Mouse (Mus musculus) mouse embryonic stem cell (cell line): Measurements from ENCODE around the gene Stn1.

Experiments used
- in situ Hi-C, 2 experiments: fragments of 300-500 bp; cut with MboI; formaldehyde crosslinking; loops; 1 replicate in 1 of 2; 3 replicates in 1 of 2; pipeline ENCODE4 v1.14.3; 2019 to 2020; ENCODE audit warnings: low sequenced_read_pairs in 2 of 2, low pct_unique_long_range_greater_than_20kb in 1 of 2, mixed read lengths in 1 of 2; ENCODE audit not compliant: unreplicated experiment in 1 of 2

Gene Stn1

GRCm38 (mm10) chr19:47463206-47463605 lies 74.1 kb downstream of the Stn1 start:
- in situ Hi-C loops: loop anchor here in 1 of 2 experiments (10.0 kb wide), 1 partner anchor 98 kb away; no protein-coding TSS in a partner anchor

GRCm38 (mm10) chr19:47462725-47463124 lies 74.6 kb downstream of the Stn1 start:
- in situ Hi-C loops: loop anchor here in 1 of 2 experiments (10.0 kb wide), 1 partner anchor 98 kb away; no protein-coding TSS in a partner anchor

DNA sequence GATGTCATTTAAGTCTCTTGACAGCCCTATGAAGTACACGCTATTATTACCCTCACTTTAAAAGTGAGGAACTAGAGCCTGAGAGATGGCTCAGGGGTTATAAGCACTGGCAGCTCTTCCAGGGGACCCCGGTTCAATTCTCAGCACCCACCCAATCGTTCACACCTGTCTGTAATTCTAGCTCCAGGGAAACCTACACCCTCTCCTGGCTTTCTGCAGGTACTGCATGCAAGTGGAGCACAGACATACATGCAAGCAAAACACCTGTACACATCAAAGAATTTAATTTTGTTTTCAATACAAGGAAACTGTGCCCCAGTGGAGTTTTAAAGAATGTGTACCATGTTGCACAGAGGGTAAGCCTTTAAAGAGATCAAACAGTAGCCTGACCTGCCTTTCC lies 75.5 kb downstream of the Stn1 start:
- in situ Hi-C loops: loop anchor here in 1 of 2 experiments (10.0 kb wide), 1 partner anchor 97 kb away; no protein-coding TSS in a partner anchor

DNA sequence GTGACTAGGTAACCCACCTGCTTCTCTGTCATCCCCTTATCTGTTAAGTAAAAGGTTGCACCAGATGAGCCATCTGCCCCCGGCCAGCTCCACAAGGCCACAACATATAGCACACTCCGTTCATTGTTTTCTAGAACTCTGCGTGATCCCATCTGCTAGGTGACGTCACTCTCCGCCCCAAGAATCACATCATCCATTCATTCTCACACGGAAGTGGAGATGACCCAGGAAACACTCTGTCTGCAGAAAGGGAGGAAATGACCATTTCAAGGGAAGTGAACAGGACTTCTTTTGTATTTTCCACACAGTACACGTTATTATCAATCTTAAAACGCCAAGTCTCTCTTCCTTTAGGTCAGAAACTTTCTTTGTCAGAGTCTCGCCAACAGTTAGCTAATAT lies 75.9 kb downstream of the Stn1 start:
- in situ Hi-C loops: loop anchor here in 1 of 2 experiments (10.0 kb wide), 1 partner anchor 97 kb away; no protein-coding TSS in a partner anchor

DNA sequence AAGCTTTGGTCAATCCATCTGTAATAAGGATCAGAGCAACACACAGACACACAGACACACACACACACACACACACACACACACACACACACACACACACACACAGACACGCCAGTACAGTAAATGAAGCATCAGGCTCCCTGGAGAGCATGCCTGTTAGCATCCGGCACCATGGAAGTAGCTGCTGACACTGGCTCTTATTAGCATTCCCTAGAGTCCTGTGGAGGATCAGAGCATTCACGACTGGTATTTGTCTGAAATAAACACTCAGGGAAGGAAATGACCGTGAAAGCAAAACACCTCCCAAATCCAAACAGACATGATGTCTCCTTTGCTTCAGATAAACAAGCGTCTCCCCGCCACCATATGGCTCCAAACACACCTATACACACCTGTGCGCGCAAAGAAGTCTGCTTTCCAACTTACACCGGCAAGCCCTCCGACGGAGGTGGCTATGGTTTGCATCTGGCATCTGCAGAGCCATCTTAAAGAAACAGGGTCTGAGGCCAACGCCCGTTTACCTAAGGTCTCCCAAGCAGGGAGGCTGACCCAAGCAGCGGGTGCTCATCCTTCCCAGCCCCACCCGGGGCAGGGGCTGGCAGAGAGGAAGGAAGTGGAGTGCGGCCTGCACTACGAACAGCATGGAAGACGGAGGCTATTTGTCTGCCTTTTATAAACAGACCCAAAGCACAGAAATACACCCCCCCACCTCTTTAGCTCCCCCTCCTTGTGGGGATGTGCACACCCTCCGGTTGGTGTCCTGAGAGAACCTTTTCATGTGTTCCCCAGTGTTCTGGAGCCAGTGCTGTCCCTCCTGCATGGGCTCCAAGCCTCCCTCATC lies 77.0 kb downstream of the Stn1 start:
- in situ Hi-C loops: loop anchor here in 1 of 2 experiments (10.0 kb wide), 1 partner anchor 96 kb away; no protein-coding TSS in a partner anchor

DNA sequence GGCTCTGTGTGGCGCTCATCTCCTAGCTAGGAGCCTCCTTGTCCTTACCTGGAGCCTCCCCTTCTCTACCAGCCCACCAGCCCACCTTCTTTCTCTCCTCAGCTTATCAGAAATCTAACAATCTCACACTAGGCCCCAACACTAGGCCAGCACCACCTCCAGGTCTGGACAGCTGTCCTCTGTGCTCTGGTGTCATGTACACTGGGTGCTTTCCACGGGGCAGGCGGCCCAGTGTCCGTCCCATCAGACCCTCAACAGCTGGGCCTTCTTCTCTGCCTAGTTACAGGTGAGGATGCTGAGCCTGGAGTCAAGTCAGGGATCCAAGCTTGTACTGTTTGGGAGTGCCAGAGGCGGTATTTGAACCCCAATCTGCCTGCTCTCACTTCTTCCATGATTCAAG lies 78.1 kb downstream of the Stn1 start:
- in situ Hi-C loops: no loop called here

- in situ Hi-C loops: no loop called here
These were observed 78.7 kb downstream of the Stn1 start for GRCm38 (mm10) chr19:47458504-47459161.

- in situ Hi-C loops: no loop called here
These were observed 79.4 kb downstream of the Stn1 start for GRCm38 (mm10) chr19:47457711-47458503.

GRCm38 (mm10) chr19:47456021-47456420 lies 81.3 kb downstream of the Stn1 start:
- in situ Hi-C loops: no loop called here

DNA sequence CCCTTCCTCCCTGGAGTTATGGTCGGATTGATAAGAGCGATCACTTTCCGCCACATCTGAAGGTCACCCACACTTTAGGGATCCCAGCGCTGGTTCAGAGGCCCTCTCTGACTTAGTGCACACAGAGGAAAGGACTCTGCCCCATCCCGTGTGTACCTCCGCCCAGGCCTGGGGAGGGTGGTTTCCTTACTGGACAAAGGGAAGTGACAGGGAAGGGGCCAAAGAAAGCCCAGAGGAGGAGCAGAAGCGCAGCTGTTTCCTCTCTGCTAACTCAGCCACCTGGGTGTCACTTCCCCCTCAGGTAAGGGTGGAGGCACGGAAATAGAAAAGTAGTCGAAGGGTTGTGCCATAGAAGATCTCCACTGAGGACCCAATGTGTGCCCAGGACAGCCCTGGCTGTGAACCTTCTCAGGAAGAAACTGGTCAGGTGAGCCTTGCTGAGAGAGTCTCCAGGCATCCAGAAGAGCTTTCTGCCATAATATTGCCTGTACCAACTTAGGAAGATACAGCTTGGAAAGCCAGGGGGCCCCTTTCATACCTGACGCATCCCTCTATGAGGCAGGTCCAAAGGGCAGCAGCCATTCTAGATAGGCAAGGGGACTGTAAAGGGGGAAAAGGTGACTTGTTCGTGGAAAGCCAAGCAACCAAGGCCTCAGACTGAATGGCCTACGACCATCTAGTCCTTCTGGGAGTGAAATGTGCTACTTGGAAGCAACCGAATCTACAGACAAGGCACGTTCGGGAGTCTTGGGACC lies 82.1 kb downstream of the Stn1 start:
- in situ Hi-C loops: no loop called here

GRCm38 (mm10) chr19:47454167-47455000 lies 82.9 kb downstream of the Stn1 start:
- in situ Hi-C loops: no loop called here

DNA sequence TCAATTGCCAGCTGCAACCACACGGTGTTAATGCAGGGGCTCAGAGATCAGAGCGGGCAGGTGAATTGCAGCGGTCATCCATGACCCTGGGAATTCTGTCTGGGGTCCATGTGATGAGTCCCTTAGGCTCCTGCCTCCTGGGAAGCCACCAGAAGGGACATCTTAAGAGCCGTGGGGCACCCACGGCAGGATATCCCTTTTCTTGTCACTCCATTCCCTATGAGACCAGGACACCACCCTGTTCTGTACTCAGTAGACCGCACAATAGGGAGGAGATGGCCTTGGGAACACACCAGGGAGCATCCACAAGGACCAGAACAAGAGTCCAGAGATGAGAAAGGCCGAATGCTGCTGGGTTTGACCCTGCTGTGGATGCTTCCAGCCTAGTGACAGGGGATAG lies 84.0 kb downstream of the Stn1 start:
- in situ Hi-C loops: no loop called here

DNA sequence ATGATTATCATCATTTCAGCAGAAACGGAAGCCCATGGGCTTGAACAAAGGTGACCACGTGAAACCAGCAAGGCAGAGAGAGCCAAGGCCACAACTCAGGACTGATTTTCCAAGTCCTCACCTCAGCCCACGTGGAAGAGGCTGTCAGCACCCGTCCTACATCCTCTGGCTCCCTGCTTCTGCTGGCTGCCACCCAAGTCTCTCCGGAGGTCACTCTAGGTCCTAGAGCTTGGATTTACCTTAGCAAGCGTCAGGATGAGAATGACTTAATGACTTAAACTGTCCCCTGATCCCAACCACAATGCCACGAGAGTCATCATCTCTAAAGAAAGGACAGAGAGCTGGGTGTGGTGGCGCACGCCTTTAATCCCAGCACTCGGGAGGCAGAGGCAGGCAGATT lies 84.6 kb downstream of the Stn1 start:
- in situ Hi-C loops: no loop called here

GRCm38 (mm10) chr19:47452211-47452610 lies 85.1 kb downstream of the Stn1 start:
- in situ Hi-C loops: no loop called here

DNA sequence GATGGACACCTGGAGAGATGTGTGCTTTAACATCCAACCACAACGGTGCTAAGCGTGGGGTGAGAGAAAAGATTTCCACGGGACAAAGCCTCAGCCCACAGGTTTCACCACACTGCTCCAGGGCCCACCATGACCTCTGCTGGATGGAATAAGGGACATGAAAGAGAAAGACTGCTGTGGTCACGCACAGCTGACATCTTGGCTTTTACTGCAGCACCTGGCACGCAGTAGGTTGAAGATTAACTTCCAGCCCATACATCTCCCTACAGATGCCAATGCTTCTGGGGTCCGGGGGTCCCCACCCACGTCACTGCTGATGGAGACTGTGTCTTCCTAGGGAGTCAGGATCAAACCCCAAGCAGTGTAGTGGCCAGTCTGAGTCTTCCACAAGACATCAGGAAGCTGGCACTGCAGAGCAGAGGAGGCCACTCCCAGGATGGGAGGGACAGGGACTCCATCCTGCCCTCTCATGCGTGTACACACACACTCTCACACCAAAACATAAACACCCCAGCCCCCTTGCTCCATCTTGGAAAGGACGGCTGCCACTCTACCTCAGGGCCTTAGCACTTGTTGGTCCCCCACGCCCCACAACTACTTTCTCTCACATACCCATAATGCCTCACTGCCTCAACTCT lies 85.7 kb downstream of the Stn1 start:
- in situ Hi-C loops: no loop called here
